Mouse (Mus musculus) c-Kit-positive CD71-positive TER-119-positive erythroid progenitor cells, embryonic 14.5 days (primary cell): ENCODE data around the gene Olfr715.
"Not testable (repeated sequence)": the region's sequence is repeated elsewhere in the genome, so short reads cannot be mapped to it uniquely, and the experiment has no call there.

ENCODE experiments used
- DNase-seq: peaks from one replicate; pipeline ENCODE4 v3.0.0-alpha.2; 2013; ENCODE audit warnings: low spot score

Olfr715 gene

DNA sequence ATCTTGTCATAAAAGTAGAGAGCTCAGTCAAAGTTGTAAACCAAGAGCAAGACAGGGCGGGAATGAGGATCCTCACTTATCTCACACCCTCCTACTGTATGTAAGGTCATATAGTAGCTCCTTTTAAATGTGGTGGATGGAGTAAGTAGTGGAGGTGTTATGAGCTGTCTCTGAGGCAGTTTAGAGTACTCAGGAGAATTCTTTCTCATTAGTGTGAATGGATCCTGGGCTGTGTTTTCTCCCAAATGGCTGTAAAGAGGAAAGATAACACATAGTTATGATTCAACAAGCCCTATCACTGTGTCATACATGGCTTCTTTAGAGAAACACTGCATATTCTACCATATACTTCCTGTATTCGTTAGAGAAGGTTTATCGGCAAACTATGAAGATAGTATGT lies at the start of gene Olfr715:
TSS of gene Olfr715 (minus strand) at position 101 of the 400 bp plus-strand sequence.
- DNase-seq: not testable (repeated sequence)

DNA sequence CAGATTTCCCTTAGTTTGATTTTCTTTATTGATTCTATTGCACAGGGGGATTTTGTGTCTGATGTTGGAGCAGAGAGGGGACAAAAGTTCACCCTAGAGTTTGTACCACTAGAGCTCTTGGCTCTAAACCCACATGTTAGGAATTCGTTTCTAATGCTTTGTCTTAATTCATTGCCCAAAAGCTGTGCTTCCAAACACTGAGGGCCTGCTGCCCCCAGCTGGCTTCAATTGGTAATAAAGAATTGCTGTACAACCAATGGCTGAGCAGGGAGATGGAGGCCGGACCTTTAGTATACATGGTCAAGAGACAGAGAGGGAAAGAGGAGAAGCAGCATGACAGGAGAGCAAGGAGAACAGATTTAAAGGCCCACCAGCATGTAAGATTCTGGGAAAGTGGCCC lies 49.5 kb upstream of the Olfr715 start:
- DNase-seq: no peak

DNA sequence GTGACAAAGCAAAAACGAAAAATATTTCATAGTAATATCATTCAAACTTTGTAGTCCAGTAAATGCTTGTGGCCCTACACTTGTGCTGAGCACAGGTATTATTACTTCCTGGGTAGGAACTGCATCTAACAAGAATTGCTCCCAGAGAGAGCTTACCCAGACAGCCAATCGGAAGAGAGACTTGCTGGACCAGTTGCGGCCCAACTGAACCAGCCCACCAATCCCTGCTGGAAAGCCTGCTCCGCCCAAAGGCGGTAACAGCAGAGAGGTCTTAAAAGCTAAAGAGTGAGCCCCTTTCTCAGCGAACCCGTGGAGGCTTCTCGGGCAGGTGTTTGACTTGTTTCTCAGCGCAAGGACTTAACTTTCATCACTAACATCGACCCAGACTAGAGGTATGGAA lies 35.8 kb upstream of the Olfr715 start, which contains the start of gene Nlrp14:
TSS of gene Nlrp14 (plus strand) at position 301 of the 400 bp plus-strand sequence.
- no peak for DNase-seq

DNA sequence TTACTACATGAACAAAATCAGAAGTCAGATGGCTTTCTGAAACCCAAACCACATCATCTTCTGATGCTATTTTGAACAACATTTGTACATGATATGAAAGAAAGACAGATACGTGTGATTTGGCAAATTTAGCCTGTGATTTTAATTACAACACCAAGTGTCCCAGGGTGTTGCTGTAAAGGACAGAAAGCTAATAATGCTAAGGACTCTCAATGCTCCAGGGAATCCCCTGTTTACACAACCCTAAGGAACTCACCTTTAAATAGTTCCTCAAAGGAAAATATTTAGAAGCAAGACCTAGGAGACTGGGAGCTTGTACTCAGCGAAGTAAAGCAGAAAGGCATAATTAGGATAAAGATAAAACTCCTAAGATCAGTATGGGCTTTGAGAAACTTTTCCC lies 7.1 kb upstream of the Olfr715 start, which contains the start of gene Olfr716:
TSS of gene Olfr716 (plus strand) at position 301 of the 400 bp plus-strand sequence.
- not testable (repeated sequence) for DNase-seq

DNA sequence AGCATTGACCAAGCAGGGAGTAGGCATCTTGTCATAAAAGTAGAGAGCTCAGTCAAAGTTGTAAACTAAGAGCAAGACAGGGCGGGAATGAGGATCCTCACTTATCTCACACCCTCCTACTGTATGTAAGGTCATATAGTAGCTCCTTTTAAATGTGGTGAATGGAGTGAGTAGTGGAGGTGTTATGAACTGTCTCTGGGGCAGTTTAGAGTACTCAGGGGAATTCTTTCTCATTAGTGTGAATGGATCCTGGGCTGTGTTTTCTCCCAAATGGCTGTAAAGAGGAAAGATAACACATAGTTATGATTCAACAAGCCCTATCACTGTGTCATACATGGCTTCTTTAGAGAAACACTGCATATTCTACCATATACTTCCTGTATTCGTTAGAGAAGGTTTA lies 20.6 kb downstream of the Olfr715 start, which contains the start of gene Olfr715b:
TSS of gene Olfr715b (minus strand) at position 101 of the 400 bp plus-strand sequence.
- DNase-seq: not testable (repeated sequence)

DNA sequence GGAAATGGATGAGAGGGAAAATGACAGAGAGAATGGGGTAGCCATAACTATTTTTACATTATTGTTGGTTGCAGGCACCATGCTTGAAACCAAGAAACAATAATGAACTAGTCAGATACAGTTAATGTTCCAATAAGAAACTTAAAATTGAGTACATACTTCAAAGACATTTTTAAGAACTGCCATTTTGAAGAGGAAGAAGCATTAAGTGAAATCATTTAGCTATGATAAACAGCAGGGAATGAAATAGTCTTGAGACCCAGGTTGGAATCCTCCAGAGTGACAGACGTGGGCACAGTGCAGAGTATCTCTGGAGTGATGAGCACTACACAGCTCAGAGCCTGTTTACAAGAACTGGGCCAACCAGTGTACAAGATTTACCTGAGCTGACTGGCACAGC lies 38.0 kb downstream of the Olfr715 start, which contains the start of gene Olfr17:
TSS of gene Olfr17 (plus strand) at position 301 of the 400 bp plus-strand sequence.
- no peak for DNase-seq
